Mouse (Mus musculus): Measurements from ENCODE around the gene Ap1g2. TPM values are rescaled to one million over a fixed set of nuclear protein-coding genes. Genes with fewer than 3 reads are reported as not detected.
A peak's percentile ranks its signal among the peaks of the same experiment; 100 is the strongest.

Gene Ap1g2
- total and polyA plus RNA-seq, 3 experiments = 17.1 to 47.8 (median 21.8) TPM

DNA sequence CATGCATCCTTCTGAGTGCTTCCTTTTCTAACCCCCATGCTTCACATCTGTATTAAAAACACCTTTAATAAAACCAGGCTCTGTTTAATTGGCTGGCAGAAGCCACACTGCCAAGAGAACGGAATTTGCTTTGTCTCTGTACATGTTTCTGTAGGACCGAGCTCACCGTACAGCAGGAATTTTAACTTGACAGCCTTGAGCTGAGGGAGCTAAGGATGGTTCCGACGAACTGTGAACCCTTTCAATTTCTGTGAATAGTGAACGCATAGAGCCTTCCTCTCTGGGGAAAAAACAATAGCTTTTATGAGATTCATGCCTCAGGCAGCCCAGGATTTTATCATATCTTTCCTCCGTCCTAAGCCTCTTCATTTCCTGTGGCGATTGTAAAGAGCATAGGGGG, 16.0 kb upstream of the Ap1g2 start:
- DNase-seq (ENCODE audit: low spot score) (no peak), ATAC-seq (ENCODE audit: extremely low read depth, insufficient number of reproducible peaks, low FRiP score, poor library complexity, severe bottlenecking) (no peak)
- TF ChIP-seq GATA1 (IDR thresholded peaks at IDR 0.05; ENCODE audit: borderline replicate concordance, low read length) = no peak
- no peak for TF ChIP-seq GATA2 (IDR thresholded peaks at IDR 0.05; ENCODE audit: borderline replicate concordance, low read depth, low read length)
- no peak for TF ChIP-seq TAL1 (conservative IDR thresholded peaks at IDR 0.05; ENCODE audit: low read depth, low read length)
- TF ChIP-seq POLR2AphosphoS5 (IDR thresholded peaks at IDR 0.05; ENCODE audit: insufficient replicate concordance, low read depth, low read length) = no peak
- TF ChIP-seq CTCF (IDR thresholded peaks at IDR 0.05; ENCODE audit: low read depth, low read length) = no peak
- Histone ChIP-seq H3K36me3 (replicated peaks) (no peaks in the 10 kb centered on the region), H3K9me3 (replicated peaks) (no peaks in the 10 kb centered on the region), H3K27me3 (ENCODE audit: insufficient read depth, low read length) (peaks cover 18% of the 10 kb centered on the region), H3K4me1 (ENCODE audit: insufficient read depth, low read depth, low read length) (no peaks in the 10 kb centered on the region), H3K4me3 (ENCODE audit: low read depth, low read length) (no peak overlapping the region)

DNA sequence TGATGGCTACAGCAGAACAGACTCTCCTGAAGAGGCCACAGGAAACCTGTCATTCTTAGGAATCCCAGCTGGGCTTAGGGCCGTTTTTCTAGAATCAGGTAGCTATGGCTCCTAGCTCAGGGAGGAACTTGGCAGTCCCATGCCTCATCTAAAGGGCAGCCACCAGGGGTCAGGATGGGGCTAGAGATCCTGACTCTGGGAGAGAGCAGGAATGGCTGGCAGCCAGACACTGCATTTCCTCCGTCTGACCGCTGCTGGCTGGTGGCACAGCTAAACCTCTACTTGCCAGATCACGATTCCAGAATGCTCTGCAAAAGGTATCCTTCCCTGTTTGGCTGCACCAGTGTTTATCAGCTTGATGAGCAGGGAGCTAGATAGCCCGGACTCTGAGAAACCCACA, 15.6 kb upstream of the Ap1g2 start:
- Histone ChIP-seq H3K36me3 (replicated peaks) (no peaks in the 10 kb centered on the region), H3K4me3 (ENCODE audit: low read depth, low read length) (no peak overlapping the region), H3K4me1 (ENCODE audit: insufficient read depth, low read depth, low read length) (no peaks in the 10 kb centered on the region), H3K9me3 (replicated peaks) (no peaks in the 10 kb centered on the region), H3K27me3 (ENCODE audit: insufficient read depth, low read length) (peaks cover 21% of the 10 kb centered on the region)
- ATAC-seq (ENCODE audit: extremely low read depth, insufficient number of reproducible peaks, low FRiP score, poor library complexity, severe bottlenecking) = no peak
- no peak for TF ChIP-seq CTCF (IDR thresholded peaks at IDR 0.05; ENCODE audit: low read depth, low read length)
- no peak for TF ChIP-seq POLR2AphosphoS5 (IDR thresholded peaks at IDR 0.05; ENCODE audit: insufficient replicate concordance, low read depth, low read length)
- no peak for TF ChIP-seq GATA2 (IDR thresholded peaks at IDR 0.05; ENCODE audit: borderline replicate concordance, low read depth, low read length)
- no peak for TF ChIP-seq GATA1 (IDR thresholded peaks at IDR 0.05; ENCODE audit: borderline replicate concordance, low read length)
- TF ChIP-seq TAL1 (conservative IDR thresholded peaks at IDR 0.05; ENCODE audit: low read depth, low read length) = no peak
- DNase-seq (ENCODE audit: low spot score) = no peak

DNA sequence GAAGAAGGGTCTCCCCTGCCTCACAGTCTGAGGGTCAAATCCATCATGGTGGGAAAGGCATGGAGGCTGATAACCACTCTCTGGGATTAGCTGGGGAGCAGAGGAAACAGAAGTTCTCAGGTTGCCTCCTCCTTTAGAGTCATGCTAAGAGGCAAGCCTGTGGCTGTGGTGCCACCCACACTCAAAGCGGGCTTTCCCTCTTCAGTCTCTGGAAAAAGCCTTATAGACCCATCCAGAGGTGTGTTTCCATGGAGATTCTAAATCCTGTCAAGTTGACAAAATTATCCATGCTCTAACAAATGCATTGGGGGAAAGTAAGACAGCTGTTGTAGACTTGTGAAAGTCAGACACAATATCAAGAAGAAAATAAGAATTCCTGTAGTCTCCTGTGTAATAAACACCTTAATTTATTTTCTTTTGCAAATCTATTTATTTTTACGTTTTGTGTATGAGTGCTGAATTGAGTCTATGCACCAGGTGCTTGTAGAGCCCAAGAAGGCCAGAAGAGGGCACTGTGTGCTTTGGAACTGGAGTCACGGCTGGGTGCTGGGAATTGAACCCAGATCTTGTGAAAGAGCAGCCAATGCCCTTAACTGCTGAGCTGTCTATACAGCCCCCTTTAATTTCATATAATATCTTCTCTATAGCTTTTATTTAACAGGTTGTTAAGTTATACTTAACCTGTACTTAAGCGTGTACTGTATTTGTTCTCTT, 13.2 kb upstream of the Ap1g2 start:
- H3K27me3 ChIP-seq (ENCODE audit: insufficient read depth, low read length) = peaks cover 41% of the 10 kb centered on the region
- no peak for ATAC-seq (ENCODE audit: extremely low read depth, insufficient number of reproducible peaks, low FRiP score, poor library complexity, severe bottlenecking)

DNA sequence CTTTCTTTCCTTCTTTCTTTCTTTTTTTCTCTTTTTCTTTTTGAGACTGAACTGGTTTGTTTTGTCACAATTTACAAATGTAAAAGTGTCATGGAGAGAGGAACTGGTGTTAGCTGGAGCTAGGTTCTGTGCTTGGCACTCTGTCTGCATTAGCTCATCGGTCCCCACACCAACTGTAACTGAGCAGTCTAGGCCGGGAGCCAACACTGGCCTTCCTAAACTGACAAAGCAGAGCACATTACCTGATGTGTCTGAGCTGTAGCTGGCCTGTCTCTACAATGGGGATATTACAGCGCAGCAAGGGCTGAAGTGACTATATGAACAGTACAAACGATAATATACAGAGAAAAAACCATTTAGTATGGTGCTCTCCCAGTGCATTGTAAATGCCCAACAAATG, 12.5 kb upstream of the Ap1g2 start:
- Histone ChIP-seq H3K9me3 (replicated peaks) (peaks cover 3% of the 10 kb centered on the region; the same call in 1 of the 2 replicates), H3K27me3 (ENCODE audit: insufficient read depth, low read length) (peaks cover 45% of the 10 kb centered on the region), H3K36me3 (replicated peaks) (no peaks in the 10 kb centered on the region), H3K4me3 (ENCODE audit: low read depth, low read length) (no peak overlapping the region), H3K4me1 (ENCODE audit: insufficient read depth, low read depth, low read length) (no peaks in the 10 kb centered on the region)
- no peak for ATAC-seq (ENCODE audit: extremely low read depth, insufficient number of reproducible peaks, low FRiP score, poor library complexity, severe bottlenecking)
- TF ChIP-seq GATA1 (IDR thresholded peaks at IDR 0.05; ENCODE audit: borderline replicate concordance, low read length) (no peak), CTCF (IDR thresholded peaks at IDR 0.05; ENCODE audit: low read depth, low read length) (no peak), POLR2AphosphoS5 (IDR thresholded peaks at IDR 0.05; ENCODE audit: insufficient replicate concordance, low read depth, low read length) (no peak), TAL1 (conservative IDR thresholded peaks at IDR 0.05; ENCODE audit: low read depth, low read length) (no peak), GATA2 (IDR thresholded peaks at IDR 0.05; ENCODE audit: borderline replicate concordance, low read depth, low read length) (no peak)
- no peak for DNase-seq (ENCODE audit: low spot score)

More for the DNA sequence above, 13.2 kb upstream of the Ap1g2 start:
- H3K9me3 ChIP-seq (replicated peaks) = peaks cover 3% of the 10 kb centered on the region; the same call in 1 of the 2 replicates
- no peak for DNase-seq (ENCODE audit: low spot score)
- no peaks in the 10 kb centered on the region for H3K4me1 ChIP-seq (ENCODE audit: insufficient read depth, low read depth, low read length)
- H3K36me3 ChIP-seq (replicated peaks) = no peaks in the 10 kb centered on the region
- no peak for TF ChIP-seq TAL1 (conservative IDR thresholded peaks at IDR 0.05; ENCODE audit: low read depth, low read length)
- TF ChIP-seq CTCF (IDR thresholded peaks at IDR 0.05; ENCODE audit: low read depth, low read length) = peak; percentile 28; the same call in 1 of the 2 replicates
- H3K4me3 ChIP-seq (ENCODE audit: low read depth, low read length) = no peak overlapping the region

DNA sequence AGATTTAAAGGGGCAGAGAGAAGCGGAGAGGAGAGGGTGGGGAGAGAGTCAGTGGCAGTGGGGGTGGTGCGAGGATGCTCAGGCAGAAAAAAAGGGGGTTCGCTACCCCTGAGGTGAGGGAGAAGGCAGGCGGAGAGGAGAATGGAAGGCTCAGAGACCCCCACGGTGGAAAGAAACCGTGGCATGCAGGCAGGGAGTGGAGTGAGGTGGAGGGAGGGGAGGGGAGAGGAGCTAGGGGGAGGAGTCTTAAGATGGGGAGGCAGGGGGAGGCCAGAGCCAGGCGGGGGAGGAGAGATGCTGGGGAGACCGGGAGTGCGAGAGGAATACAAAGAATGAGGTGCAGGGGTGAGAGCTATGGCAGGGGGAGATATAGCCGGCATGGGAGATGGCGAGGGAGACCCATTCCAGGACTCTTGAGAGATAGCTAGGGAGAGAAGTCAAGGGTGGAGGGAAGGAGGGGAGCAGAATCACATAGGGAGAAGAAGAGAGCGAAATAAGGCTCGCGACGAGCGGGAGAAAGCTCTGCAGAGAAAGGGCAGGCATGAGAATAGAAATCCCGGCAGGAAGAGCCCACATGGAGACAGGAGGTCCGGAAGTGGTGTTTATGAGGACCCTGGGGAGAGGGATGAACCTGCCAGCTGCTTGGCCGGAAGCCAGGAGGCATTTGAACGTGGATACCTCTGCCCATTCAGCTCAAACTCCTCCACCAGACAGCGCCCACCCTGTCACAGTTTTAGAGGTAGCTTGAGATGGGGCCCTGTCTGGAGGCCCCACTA, 10.2 kb upstream of the Ap1g2 start, which contains the start of gene Jph4:
Gene Jph4, minus strand, starts transcription at position 511 of the 776 bp plus-strand sequence.
- Histone ChIP-seq H3K36me3 (replicated peaks) (no peaks in the 10 kb centered on the region), H3K9me3 (replicated peaks) (peaks cover 3% of the 10 kb centered on the region; the same call in 1 of the 2 replicates), H3K4me1 (ENCODE audit: insufficient read depth, low read depth, low read length) (no peaks in the 10 kb centered on the region; the same call in 1 of the 2 replicates), H3K27me3 (ENCODE audit: insufficient read depth, low read length) (peaks cover 58% of the 10 kb centered on the region), H3K4me3 (ENCODE audit: low read depth, low read length) (no peak within 1 kb of the TSS)
- ATAC-seq (ENCODE audit: extremely low read depth, insufficient number of reproducible peaks, low FRiP score, poor library complexity, severe bottlenecking) (no peak), DNase-seq (ENCODE audit: low spot score) (no peak)
- TF ChIP-seq CTCF (IDR thresholded peaks at IDR 0.05; ENCODE audit: low read depth, low read length) (no peak), GATA2 (IDR thresholded peaks at IDR 0.05; ENCODE audit: borderline replicate concordance, low read depth, low read length) (no peak)

DNA sequence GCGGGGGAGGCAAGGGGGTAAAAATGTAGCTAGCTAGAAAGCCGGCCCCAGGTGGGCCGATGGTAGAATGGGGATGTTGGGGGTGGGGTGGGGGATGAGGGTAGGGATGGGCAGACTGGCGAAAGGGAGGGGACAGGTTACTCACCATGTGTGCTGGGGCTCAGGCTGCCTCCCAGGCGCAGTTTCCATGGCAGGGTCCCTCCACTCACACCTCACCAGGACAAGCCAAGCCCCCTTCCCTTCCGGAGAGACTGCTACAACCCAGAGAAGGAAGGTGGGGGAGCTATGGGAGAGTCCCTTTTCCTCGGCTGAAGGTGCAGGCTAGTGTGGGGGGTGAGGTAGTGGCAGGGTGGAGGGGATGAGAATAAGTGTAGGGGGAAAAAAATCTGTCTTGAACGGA, 9.5 kb upstream of the Ap1g2 start:
- ATAC-seq (ENCODE audit: extremely low read depth, insufficient number of reproducible peaks, low FRiP score, poor library complexity, severe bottlenecking) (no peak), DNase-seq (ENCODE audit: low spot score) (no peak)
- Histone ChIP-seq H3K4me3 (ENCODE audit: low read depth, low read length) (no peak overlapping the region), H3K36me3 (replicated peaks) (no peaks in the 10 kb centered on the region), H3K27me3 (ENCODE audit: insufficient read depth, low read length) (peaks cover 60% of the 10 kb centered on the region), H3K4me1 (ENCODE audit: insufficient read depth, low read depth, low read length) (no peaks in the 10 kb centered on the region; the same call in 1 of the 2 replicates), H3K9me3 (replicated peaks) (peaks cover 3% of the 10 kb centered on the region; the same call in 1 of the 2 replicates)
- TF ChIP-seq GATA1 (IDR thresholded peaks at IDR 0.05; ENCODE audit: borderline replicate concordance, low read length) = no peak
- no peak for TF ChIP-seq CTCF (IDR thresholded peaks at IDR 0.05; ENCODE audit: low read depth, low read length)
- no peak for TF ChIP-seq TAL1 (conservative IDR thresholded peaks at IDR 0.05; ENCODE audit: low read depth, low read length)

Measured in G1E (cell line).